Mouse (Mus musculus) hindbrain, embryonic 15.5 days (tissue): ENCODE data around the gene Cenpc1. TPM values are rescaled to one million over a fixed set of nuclear protein-coding genes. Genes with fewer than 3 reads are reported as not detected.
A peak's percentile ranks its signal among the peaks of the same experiment; 100 is the strongest.

Experiments
- ATAC-seq: fragments of 200-750 bp; cut with Nextera tagmentation; 2 replicates; pipeline ENCODE4 v1.8.0; 2017; ENCODE audit warnings: low read depth, moderate number of reproducible peaks, moderate TSS enrichment; ENCODE audit not compliant: low FRiP score
- H3K27ac ChIP-seq: fragments of 300-500 bp; sonication (generic); replicated peaks from 2 replicates; pipeline ENCODE4 v1.5.1; 2015; ENCODE audit warnings: mild to moderate bottlenecking, inconsistent platforms
- H3K27me3 ChIP-seq: fragments of 300-500 bp; sonication (generic); 2 replicates; pipeline ENCODE4 v1.6.1; 2015; ENCODE audit warnings: control low read depth, inconsistent platforms
- H3K36me3 ChIP-seq: fragments of 300-500 bp; sonication (generic); 2 replicates; pipeline ENCODE4 v1.6.1; 2015; ENCODE audit warnings: control low read depth, inconsistent platforms
- H3K4me1 ChIP-seq: fragments of 300-500 bp; sonication (generic); replicated peaks from 2 replicates; pipeline ENCODE4 v1.6.1; 2015; ENCODE audit warnings: control low read depth, inconsistent platforms
- H3K4me2 ChIP-seq: fragments of 300-500 bp; sonication (generic); 2 replicates; pipeline ENCODE4 v1.6.1; 2015; ENCODE audit warnings: moderate library complexity, mild to moderate bottlenecking, inconsistent platforms
- H3K4me3 ChIP-seq: fragments of 300-500 bp; sonication (generic); 2 replicates; pipeline ENCODE4 v1.5.1; 2015; ENCODE audit warnings: mild to moderate bottlenecking, inconsistent platforms
- H3K9ac ChIP-seq: fragments of 300-500 bp; sonication (generic); 2 replicates; pipeline ENCODE4 v1.6.1; 2015; ENCODE audit warnings: inconsistent platforms
- H3K9me3 ChIP-seq: fragments of 300-500 bp; sonication (generic); 2 replicates; pipeline ENCODE4 v1.6.1; 2016; ENCODE audit warnings: control low read depth, inconsistent platforms
- WGBS: fragments of 180-500 bp; shearing (Covaris S2); methylation state at CpG from one replicate; pipeline ENCODE4 v1.1.7; 2015; 5-methylcytosine and 5-hydroxymethylcytosine counted together
- polyA plus RNA-seq: library from polyadenylated mRNA; unstranded; fragments of >200 nt; fragmentation: Nextera tagmentation; extraction: Ambion mirVana; gene quantifications from 2 replicates; pipeline ENCODE4 v1.2.1, GENCODE M21; 2015

Cenpc1 gene
- polyA plus RNA-seq, 1 experiment from 2014 or later = 31.5 TPM

GRCm38 (mm10) chr5:86078720-86079334 is 13.4 kb upstream of the Cenpc1 start:
- no peak overlapping the region for H3K4me3 ChIP-seq
- no peak overlapping the region for H3K27ac ChIP-seq
- 87% methylated on average over 3 of the region's 3 CpGs for WGBS

GRCm38 (mm10) chr5:86072756-86073386 is 7.5 kb upstream of the Cenpc1 start:
- H3K4me3 ChIP-seq = no peak overlapping the region
- no peaks in the 10 kb centered on the region for H3K36me3 ChIP-seq
- no peak overlapping the region for H3K9ac ChIP-seq
- no peaks in the 10 kb centered on the region for H3K27me3 ChIP-seq
- H3K4me2 ChIP-seq = no peak overlapping the region
- no peak overlapping the region for H3K27ac ChIP-seq
- no peak for ATAC-seq
- H3K4me1 ChIP-seq = no peaks in the 10 kb centered on the region
- no peaks in the 10 kb centered on the region for H3K9me3 ChIP-seq
- WGBS = 86% methylated on average over 4 of the region's 4 CpGs

More at GRCm38 (mm10) chr5:86078720-86079334, 13.4 kb upstream of the Cenpc1 start:
- Histone ChIP-seq H3K4me1 (no peaks in the 10 kb centered on the region), H3K9ac (no peak overlapping the region), H3K36me3 (no peaks in the 10 kb centered on the region), H3K27me3 (no peaks in the 10 kb centered on the region), H3K9me3 (no peaks in the 10 kb centered on the region), H3K4me2 (no peak overlapping the region)
- ATAC-seq = no peak

- no peaks in the 10 kb centered on the region for H3K4me1 ChIP-seq
- no peak within 1 kb of the TSS for H3K27ac ChIP-seq
- no peaks in the 10 kb centered on the region for H3K36me3 ChIP-seq
- H3K27me3 ChIP-seq = no peaks in the 10 kb centered on the region
- H3K9me3 ChIP-seq = no peaks in the 10 kb centered on the region
- WGBS = 86% methylated on average over 7 of the region's 7 CpGs
- H3K9ac ChIP-seq = no peak within 1 kb of the TSS
- no peak for ATAC-seq
- H3K4me2 ChIP-seq = no peak within 1 kb of the TSS
- H3K4me3 ChIP-seq = no peak within 1 kb of the TSS
Observed at GRCm38 (mm10) chr5:86071538-86071937, 6.2 kb upstream of the Cenpc1 start, which contains the start of gene Stap1. TSS of gene Stap1 (plus strand) at chr5:86071746.

GRCm38 (mm10) chr5:86069121-86069520 is 3.7 kb upstream of the Cenpc1 start:
- no peak for ATAC-seq
- no peak overlapping the region for H3K4me3 ChIP-seq
- WGBS = 81% methylated on average over 6 of the region's 6 CpGs

GRCm38 (mm10) chr5:86068451-86068850 is 3.1 kb upstream of the Cenpc1 start:
- no peak overlapping the region for H3K4me2 ChIP-seq
- peaks cover 17% of the 10 kb centered on the region for H3K4me1 ChIP-seq
- no peak for ATAC-seq
- no peak overlapping the region for H3K4me3 ChIP-seq
- no peak overlapping the region for H3K27ac ChIP-seq
- 90% methylated on average over 3 of the region's 3 CpGs for WGBS
- H3K27me3 ChIP-seq = no peaks in the 10 kb centered on the region
- H3K36me3 ChIP-seq = no peaks in the 10 kb centered on the region
- no peaks in the 10 kb centered on the region for H3K9me3 ChIP-seq
- H3K9ac ChIP-seq = no peak overlapping the region

More at GRCm38 (mm10) chr5:86069121-86069520, 3.7 kb upstream of the Cenpc1 start:
- Histone ChIP-seq H3K4me1 (peaks cover 10% of the 10 kb centered on the region), H3K4me2 (no peak overlapping the region), H3K9me3 (no peaks in the 10 kb centered on the region), H3K27ac (no peak overlapping the region), H3K36me3 (no peaks in the 10 kb centered on the region), H3K9ac (no peak overlapping the region), H3K27me3 (no peaks in the 10 kb centered on the region)

GRCm38 (mm10) chr5:86066551-86066929 is 1.2 kb upstream of the Cenpc1 start:
- H3K27me3 ChIP-seq = no peaks in the 10 kb centered on the region
- H3K36me3 ChIP-seq = no peaks in the 10 kb centered on the region
- H3K27ac ChIP-seq = peak overlapping the region; percentile 62
- H3K9ac ChIP-seq = peak overlapping the region; percentile 9; the same call in 1 of the 2 replicates
- no peaks in the 10 kb centered on the region for H3K9me3 ChIP-seq
- peaks cover 20% of the 10 kb centered on the region for H3K4me1 ChIP-seq
- 2% methylated on average over 17 of the region's 17 CpGs for WGBS
- peak overlapping the region; percentile 71 for H3K4me3 ChIP-seq
- H3K4me2 ChIP-seq = peak overlapping the region; percentile 66
- peak; percentile 27; the same call in 1 of the 2 replicates for ATAC-seq

- under 1% methylated on average over 17 of the region's 17 CpGs for WGBS
- peak; percentile 32 for ATAC-seq
Observed at GRCm38 (mm10) chr5:86065876-86066550, 630 bp upstream of the Cenpc1 start.

GRCm38 (mm10) chr5:86063501-86063900 is 1.9 kb downstream of the Cenpc1 start:
- Histone ChIP-seq H3K27ac (no peak overlapping the region), H3K9ac (no peak overlapping the region), H3K9me3 (no peaks in the 10 kb centered on the region), H3K4me1 (peaks cover 20% of the 10 kb centered on the region), H3K4me2 (peak overlapping the region; percentile 66), H3K4me3 (peak overlapping the region; percentile 71; the same call in 1 of the 2 replicates), H3K36me3 (no peaks in the 10 kb centered on the region), H3K27me3 (no peaks in the 10 kb centered on the region)
- WGBS = 100% methylated on average over 1 of the region's 1 CpGs
- ATAC-seq = no peak

More at GRCm38 (mm10) chr5:86065876-86066550, 630 bp upstream of the Cenpc1 start:
- peaks cover 20% of the 10 kb centered on the region for H3K4me1 ChIP-seq
- no peaks in the 10 kb centered on the region for H3K27me3 ChIP-seq
- H3K9me3 ChIP-seq = no peaks in the 10 kb centered on the region
- peak overlapping the region; percentile 62 for H3K27ac ChIP-seq
- H3K4me3 ChIP-seq = peak overlapping the region; percentile 71
- H3K36me3 ChIP-seq = no peaks in the 10 kb centered on the region
- H3K9ac ChIP-seq = peak overlapping the region; percentile 9
- peak overlapping the region; percentile 66 for H3K4me2 ChIP-seq

- no peak overlapping the region for H3K27ac ChIP-seq
- no peak overlapping the region for H3K9ac ChIP-seq
- no peak overlapping the region for H3K4me2 ChIP-seq
- no peak for ATAC-seq
- H3K4me1 ChIP-seq = no peaks in the 10 kb centered on the region
- H3K4me3 ChIP-seq = no peak overlapping the region
- WGBS = 82% methylated on average over 2 of the region's 2 CpGs
- H3K27me3 ChIP-seq = no peaks in the 10 kb centered on the region
- H3K9me3 ChIP-seq = no peaks in the 10 kb centered on the region
- peaks cover 37% of the 10 kb centered on the region for H3K36me3 ChIP-seq
Observed at GRCm38 (mm10) chr5:86029820-86030219, 35.6 kb downstream of the Cenpc1 start.

GRCm38 (mm10) chr5:85996545-85997510 is 68.6 kb downstream of the Cenpc1 start:
- H3K4me1 ChIP-seq = no peaks in the 10 kb centered on the region
- H3K36me3 ChIP-seq = no peaks in the 10 kb centered on the region
- H3K27ac ChIP-seq = no peak overlapping the region
- no peak for ATAC-seq
- no peak overlapping the region for H3K4me3 ChIP-seq
- H3K9me3 ChIP-seq = no peaks in the 10 kb centered on the region
- H3K27me3 ChIP-seq = no peaks in the 10 kb centered on the region
- H3K9ac ChIP-seq = no peak overlapping the region
- WGBS = 94% methylated on average over 6 of the region's 6 CpGs
- H3K4me2 ChIP-seq = no peak overlapping the region

- Histone ChIP-seq H3K36me3 (no peaks in the 10 kb centered on the region), H3K9me3 (no peaks in the 10 kb centered on the region), H3K27ac (no peak overlapping the region), H3K4me3 (no peak overlapping the region), H3K4me2 (no peak overlapping the region), H3K27me3 (no peaks in the 10 kb centered on the region), H3K9ac (no peak overlapping the region), H3K4me1 (no peaks in the 10 kb centered on the region)
- ATAC-seq = no peak
- 51% methylated on average over 1 of the region's 1 CpGs for WGBS
Observed at GRCm38 (mm10) chr5:85994551-85994950, 70.8 kb downstream of the Cenpc1 start.
